Mouse (Mus musculus): ENCODE measurements at regions not wholly inside any gene's neighbourhood (a gene's known extent, or its start where the extent isn't known, plus 50 kb on each side); places are given as distances from the start of the nearest gene placed in this dataset.

DNA sequence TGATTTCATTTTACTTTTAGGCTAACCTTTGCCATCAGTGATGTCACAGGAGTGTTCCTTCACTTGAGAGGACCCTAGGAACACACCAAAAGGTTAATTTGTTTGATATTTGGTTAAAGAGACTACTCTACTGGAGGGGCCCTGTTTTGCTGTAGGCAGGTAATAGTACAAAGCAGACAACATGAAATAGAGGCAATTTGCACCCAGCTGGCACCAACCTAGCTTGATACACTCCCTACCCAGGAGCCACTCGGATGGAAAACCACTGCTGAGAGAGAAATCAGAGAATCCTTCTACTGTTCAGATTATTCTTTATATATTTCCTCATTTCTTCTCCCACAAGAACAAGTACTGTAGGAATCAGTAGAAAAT lies 698.7 kb upstream of the Cited2 start:
- Histone ChIP-seq H3K27me3 (replicated peaks) (no peaks in the 10 kb centered on the region), H3K4me3 (replicated peaks) (no peak overlapping the region), H3K4me1 (peaks cover 6% of the 10 kb centered on the region; the same call in 1 of the 2 replicates), H3K9me3 (no peaks in the 10 kb centered on the region), H3K36me3 (replicated peaks; ENCODE audit: low read length) (no peaks in the 10 kb centered on the region)
- no peak for TF ChIP-seq FLI1 (IDR thresholded peaks at IDR 0.05; ENCODE audit: low read length)
- TF ChIP-seq GATA1 (IDR thresholded peaks at IDR 0.05; ENCODE audit: borderline replicate concordance, low read length) = no peak

- Histone ChIP-seq H3K27me3 (replicated peaks) (no peaks in the 10 kb centered on the region), H3K36me3 (replicated peaks; ENCODE audit: low read length) (no peaks in the 10 kb centered on the region), H3K4me3 (replicated peaks) (no peak overlapping the region), H3K9me3 (no peaks in the 10 kb centered on the region), H3K4me1 (peaks cover 34% of the 10 kb centered on the region)
- TF ChIP-seq GATA1 (IDR thresholded peaks at IDR 0.05; ENCODE audit: borderline replicate concordance, low read length) (no peak), FLI1 (IDR thresholded peaks at IDR 0.05; ENCODE audit: low read length) (no peak)
Observed at GRCm38 (mm10) chr10:17034892-17035775, 687.9 kb upstream of the Cited2 start.

DNA sequence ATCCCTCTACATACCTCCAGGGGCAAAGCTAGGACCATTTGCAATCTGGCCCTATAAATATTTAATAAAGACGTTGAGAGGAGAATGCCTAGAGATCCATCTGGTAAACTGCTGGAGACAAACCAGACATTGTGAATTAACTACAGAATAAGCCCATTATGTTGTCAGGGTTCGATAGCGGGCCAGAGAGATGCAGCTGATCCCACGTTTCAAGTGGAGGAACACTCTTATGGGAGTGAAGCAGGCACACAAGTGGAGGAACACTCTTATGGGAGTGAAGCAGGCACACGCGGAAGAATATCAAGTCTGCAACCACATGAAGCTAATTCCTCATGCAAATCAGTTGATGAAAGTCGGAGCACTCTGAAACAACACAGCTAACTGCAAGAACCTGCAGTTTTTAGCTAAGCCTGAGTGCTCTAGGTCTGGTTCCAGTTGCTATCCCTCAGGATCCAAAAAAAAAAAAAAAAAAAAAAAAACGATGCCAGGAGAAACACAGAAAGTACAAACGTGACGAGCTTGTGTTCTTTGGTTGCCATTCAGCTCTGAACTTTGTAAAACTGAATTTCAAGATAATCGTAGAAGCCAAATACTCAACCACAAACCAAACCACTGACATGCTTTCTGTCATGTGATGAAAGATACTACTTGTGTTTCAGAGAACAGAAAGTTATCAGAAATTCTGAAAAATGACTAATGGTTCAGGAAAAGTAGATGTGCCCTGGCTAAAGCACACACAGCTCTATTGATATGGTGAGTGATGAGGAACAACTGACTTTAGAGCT lies 684.6 kb upstream of the Cited2 start:
- Histone ChIP-seq H3K4me1 (peaks cover 64% of the 10 kb centered on the region), H3K36me3 (replicated peaks; ENCODE audit: low read length) (no peaks in the 10 kb centered on the region), H3K4me3 (replicated peaks) (no peak overlapping the region), H3K27me3 (replicated peaks) (no peaks in the 10 kb centered on the region), H3K9me3 (no peaks in the 10 kb centered on the region)
- TF ChIP-seq GATA1 (IDR thresholded peaks at IDR 0.05; ENCODE audit: borderline replicate concordance, low read length) = no peak
- no peak for TF ChIP-seq FLI1 (IDR thresholded peaks at IDR 0.05; ENCODE audit: low read length)

GRCm38 (mm10) chr10:17042090-17042489 lies 680.9 kb upstream of the Cited2 start:
- Histone ChIP-seq H3K27me3 (replicated peaks) (no peaks in the 10 kb centered on the region), H3K36me3 (replicated peaks; ENCODE audit: low read length) (no peaks in the 10 kb centered on the region), H3K4me3 (replicated peaks) (peak overlapping the region; percentile 40), H3K9me3 (no peaks in the 10 kb centered on the region), H3K4me1 (peaks cover 54% of the 10 kb centered on the region)
- no peak for TF ChIP-seq GATA1 (IDR thresholded peaks at IDR 0.05; ENCODE audit: borderline replicate concordance, low read length)
- no peak for TF ChIP-seq FLI1 (IDR thresholded peaks at IDR 0.05; ENCODE audit: low read length)

DNA sequence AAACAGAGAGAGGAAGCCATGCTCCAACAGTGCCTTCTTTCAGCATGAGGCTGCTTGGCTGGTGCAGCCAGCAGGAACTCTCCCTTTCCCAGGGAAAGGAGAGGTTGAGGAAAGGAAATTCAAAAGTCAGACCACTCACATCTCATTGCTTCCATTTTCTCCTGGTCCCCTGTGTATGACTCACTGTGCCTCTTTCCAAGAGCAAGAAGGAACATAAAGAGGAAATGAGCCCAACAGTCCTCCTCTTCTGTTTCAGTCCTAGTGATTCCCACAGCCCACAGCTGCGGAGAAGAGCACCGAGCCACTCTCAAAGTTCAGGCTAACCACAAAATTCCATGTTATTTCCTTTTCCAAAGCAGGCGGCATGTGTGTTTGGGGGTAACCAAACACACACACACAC lies 680.0 kb upstream of the Cited2 start:
- TF ChIP-seq GATA1 (IDR thresholded peaks at IDR 0.05; ENCODE audit: borderline replicate concordance, low read length) = no peak
- no peak for TF ChIP-seq FLI1 (IDR thresholded peaks at IDR 0.05; ENCODE audit: low read length)
- Histone ChIP-seq H3K4me1 (peaks cover 53% of the 10 kb centered on the region), H3K4me3 (replicated peaks) (no peak overlapping the region), H3K9me3 (no peaks in the 10 kb centered on the region), H3K36me3 (replicated peaks; ENCODE audit: low read length) (peaks cover under 1% of the 10 kb centered on the region), H3K27me3 (replicated peaks) (no peaks in the 10 kb centered on the region)

- Histone ChIP-seq H3K36me3 (replicated peaks; ENCODE audit: low read length) (peaks cover 3% of the 10 kb centered on the region), H3K9me3 (peaks cover 2% of the 10 kb centered on the region; the same call in 1 of the 2 replicates), H3K27me3 (replicated peaks) (no peaks in the 10 kb centered on the region), H3K4me3 (replicated peaks) (no peak overlapping the region), H3K4me1 (peaks cover 18% of the 10 kb centered on the region)
- TF ChIP-seq FLI1 (IDR thresholded peaks at IDR 0.05; ENCODE audit: low read length) (no peak), GATA1 (IDR thresholded peaks at IDR 0.05; ENCODE audit: borderline replicate concordance, low read length) (no peak)
Observed at GRCm38 (mm10) chr10:17046765-17047164, 676.3 kb upstream of the Cited2 start.

DNA sequence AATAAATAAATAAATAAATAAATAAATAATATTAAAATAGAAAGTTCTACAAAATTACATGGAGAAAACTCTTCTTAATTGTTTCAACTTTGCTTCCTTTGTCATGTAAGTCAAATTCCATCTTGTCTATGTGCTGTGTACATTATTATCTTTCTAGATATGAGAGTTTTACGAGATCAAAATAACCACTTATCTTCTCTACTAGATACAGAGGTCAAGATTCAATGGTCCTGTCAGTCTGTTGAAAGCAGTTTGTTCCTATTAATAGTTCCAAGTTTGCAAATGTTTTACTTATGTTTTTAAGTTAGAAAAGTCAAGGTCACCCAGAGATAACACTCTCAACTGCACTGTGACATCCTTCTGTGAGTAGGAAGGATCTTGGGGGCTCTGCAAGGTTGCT lies 650.1 kb upstream of the Cited2 start:
- H3K27me3 ChIP-seq (replicated peaks) = no peaks in the 10 kb centered on the region
- H3K9me3 ChIP-seq = no peaks in the 10 kb centered on the region
- TF ChIP-seq FLI1 (IDR thresholded peaks at IDR 0.05; ENCODE audit: low read length) (no peak), GATA1 (IDR thresholded peaks at IDR 0.05; ENCODE audit: borderline replicate concordance, low read length) (no peak)
- no peak overlapping the region for H3K4me3 ChIP-seq (replicated peaks)
- peaks cover 30% of the 10 kb centered on the region; the same call in 1 of the 2 replicates for H3K4me1 ChIP-seq
- H3K36me3 ChIP-seq (replicated peaks; ENCODE audit: low read length) = no peaks in the 10 kb centered on the region

- Histone ChIP-seq H3K36me3 (replicated peaks; ENCODE audit: low read length) (no peaks in the 10 kb centered on the region), H3K4me3 (replicated peaks) (no peak overlapping the region), H3K27me3 (replicated peaks) (no peaks in the 10 kb centered on the region), H3K9me3 (no peaks in the 10 kb centered on the region), H3K4me1 (peaks cover 30% of the 10 kb centered on the region; the same call in 1 of the 2 replicates)
- no peak for TF ChIP-seq GATA1 (IDR thresholded peaks at IDR 0.05; ENCODE audit: borderline replicate concordance, low read length)
- TF ChIP-seq FLI1 (IDR thresholded peaks at IDR 0.05; ENCODE audit: low read length) = no peak
Observed at GRCm38 (mm10) chr10:17074013-17074401, 649.0 kb upstream of the Cited2 start.

GRCm38 (mm10) chr10:17074402-17075027 lies 648.5 kb upstream of the Cited2 start:
- no peak overlapping the region for H3K4me3 ChIP-seq (replicated peaks)
- no peaks in the 10 kb centered on the region for H3K27me3 ChIP-seq (replicated peaks)
- H3K4me1 ChIP-seq = peaks cover 30% of the 10 kb centered on the region; the same call in 1 of the 2 replicates
- H3K9me3 ChIP-seq = no peaks in the 10 kb centered on the region
- H3K36me3 ChIP-seq (replicated peaks; ENCODE audit: low read length) = no peaks in the 10 kb centered on the region
- TF ChIP-seq FLI1 (IDR thresholded peaks at IDR 0.05; ENCODE audit: low read length) = no peak
- no peak for TF ChIP-seq GATA1 (IDR thresholded peaks at IDR 0.05; ENCODE audit: borderline replicate concordance, low read length)

All from megakaryocyte, embryonic 14.5 days (primary cell).